Comparison of ENCODE assay signal across 14 mouse cellular contexts in genomic region chr6:108488250-108488649, GRCm38 (mm10).
DNase-seq lines count a peak whose midpoint lies in the region; ATAC-seq and TF ChIP-seq lines count a peak whose summit lies in the region.
"Had no signal": no experiment of that assay in that cellular context is flagged by ENCODE, and none has a peak within 500 bp of the region (broad histone marks: within the 10 kb centered on the region; RNA-seq: fewer than 3 reads in every experiment).

No protein-coding gene starts in this region.

- TF ChIP-seq EP300 in stomach, postnatal 0 days (optimal IDR thresholded peaks at IDR 0.05) = no peak

- 0 out of 2 replicates have a peak, but pooled peaks have one; percentile 20 for TF ChIP-seq CTCF in kidney, adult 2 months (conservative IDR thresholded peaks at IDR 0.05; ENCODE audit: insufficient read depth, insufficient read length, low read depth, low read length)
- 0 out of 2 replicates have a peak, but pooled peaks have one; percentile 3 for TF ChIP-seq CTCF in cortical plate, adult 2 months (IDR thresholded peaks at IDR 0.05; ENCODE audit: extremely low read depth, insufficient read depth, low read length)
- TF ChIP-seq CTCF in stomach, postnatal 0 days (IDR thresholded peaks at IDR 0.05; ENCODE audit: low read depth) = peak; percentile 57

- no peak for DNase-seq in kidney, adult 2 months
- DNase-seq in spleen, postnatal 36 days (ENCODE audit: low spot score in 2 of 2) = peak; percentile 19 to 21
- DNase-seq in spleen, postnatal 14 days (ENCODE audit: low spot score in 2 of 2) = no peak
- DNase-seq in stomach, postnatal 0 days (ENCODE audit: low spot score) = peak; percentile 39
- DNase-seq in embryo, embryonic 10.5 days (ENCODE audit: low spot score) = no peak
- DNase-seq: adrenal gland, adult 8-10 months; cerebellum, adult 8-10 months had no signal

- 82% methylated on average over 5 of the region's 5 CpGs for WGBS in kidney, adult 2 months
- 89% methylated on average over 5 of the region's 5 CpGs for WGBS in kidney, embryonic 15.5 days
- 82% methylated on average over 5 of the region's 5 CpGs for WGBS in stomach, postnatal 0 days
- 89% methylated on average over 5 of the region's 5 CpGs for WGBS in neural tube, embryonic 15.5 days

- H3K27me3 ChIP-seq in kidney, adult 2 months (replicated peaks; ENCODE audit: control insufficient read depth, insufficient read depth, low read length) = no peaks in the 10 kb centered on the region
- no peaks in the 10 kb centered on the region for H3K27me3 ChIP-seq in kidney, embryonic 15.5 days
- H3K27me3 ChIP-seq in stomach, postnatal 0 days (ENCODE audit: control insufficient read depth, insufficient read depth, low read length) = no peaks in the 10 kb centered on the region
- no peaks in the 10 kb centered on the region for H3K27me3 ChIP-seq in neural tube, embryonic 15.5 days (replicated peaks)
- H3K27me3 ChIP-seq: intestine, embryonic 15.5 days; lung, embryonic 15.5 days; stomach, embryonic 15.5 days had no signal

- TF ChIP-seq POLR2A in kidney, adult 2 months (IDR thresholded peaks at IDR 0.05; ENCODE audit: low read depth, low read length) = no peak
- no peak for TF ChIP-seq POLR2A in cortical plate, adult 2 months (IDR thresholded peaks at IDR 0.05; ENCODE audit: extremely low read depth, insufficient read depth, low read length)

- ATAC-seq in kidney, embryonic 15.5 days (replicated peaks; ENCODE audit: low FRiP score) = no peak
- no peak; the same call in 1 of the 2 replicates for ATAC-seq in stomach, postnatal 0 days (ENCODE audit: low FRiP score, low TSS enrichment)
- no peak for ATAC-seq in neural tube, embryonic 15.5 days (ENCODE audit: low FRiP score)
- ATAC-seq: intestine, embryonic 15.5 days had no signal

- H3K4me2 ChIP-seq in kidney, embryonic 15.5 days = no peak overlapping the region
- H3K4me2 ChIP-seq in stomach, postnatal 0 days (replicated peaks; ENCODE audit: low read depth) = no peak overlapping the region
- no peak overlapping the region for H3K4me2 ChIP-seq in neural tube, embryonic 15.5 days
- H3K4me2 ChIP-seq: intestine, embryonic 15.5 days; lung, embryonic 15.5 days; stomach, embryonic 15.5 days had no signal

- H3K36me3 ChIP-seq in kidney, adult 2 months (ENCODE audit: control insufficient read depth, insufficient read depth, low read length) = peaks cover 26% of the 10 kb centered on the region
- H3K36me3 ChIP-seq in kidney, embryonic 15.5 days = peaks cover 62% of the 10 kb centered on the region
- H3K36me3 ChIP-seq in stomach, postnatal 0 days (ENCODE audit: control insufficient read depth, insufficient read depth, low read length) = no peaks in the 10 kb centered on the region
- no peaks in the 10 kb centered on the region for H3K36me3 ChIP-seq in neural tube, embryonic 15.5 days
- H3K36me3 ChIP-seq: intestine, embryonic 15.5 days had no signal

- no peak overlapping the region for H3K4me3 ChIP-seq in kidney, adult 2 months (ENCODE audit: insufficient read depth, low read depth, low read length)
- H3K4me3 ChIP-seq in kidney, embryonic 15.5 days (replicated peaks) = no peak overlapping the region
- H3K4me3 ChIP-seq in cortical plate, adult 2 months (ENCODE audit: insufficient read depth, low read length) = no peak overlapping the region
- no peak overlapping the region for H3K4me3 ChIP-seq in stomach, postnatal 0 days (ENCODE audit: low read depth, low read length)
- no peak overlapping the region for H3K4me3 ChIP-seq in neural tube, embryonic 15.5 days (replicated peaks)
- H3K4me3 ChIP-seq: intestine, embryonic 15.5 days; lung, embryonic 15.5 days; stomach, embryonic 15.5 days had no signal

- H3K9ac ChIP-seq in kidney, embryonic 15.5 days = no peak overlapping the region
- H3K9ac ChIP-seq in stomach, postnatal 0 days (ENCODE audit: low read length) = no peak overlapping the region
- H3K9ac ChIP-seq in neural tube, embryonic 15.5 days (replicated peaks) = no peak overlapping the region
- H3K9ac ChIP-seq: intestine, embryonic 15.5 days; lung, embryonic 15.5 days; stomach, embryonic 15.5 days had no signal

- H3K9me3 ChIP-seq in kidney, embryonic 15.5 days (replicated peaks) = no peaks in the 10 kb centered on the region
- no peaks in the 10 kb centered on the region for H3K9me3 ChIP-seq in stomach, postnatal 0 days (ENCODE audit: control insufficient read depth, low read length)
- no peaks in the 10 kb centered on the region for H3K9me3 ChIP-seq in neural tube, embryonic 15.5 days (replicated peaks)
- H3K9me3 ChIP-seq: G1E; intestine, embryonic 15.5 days; lung, embryonic 15.5 days; stomach, embryonic 15.5 days had no signal

- H3K27ac ChIP-seq in kidney, adult 2 months (ENCODE audit: insufficient read depth, low read depth, low read length) = no peak overlapping the region
- H3K27ac ChIP-seq in kidney, embryonic 15.5 days = no peak overlapping the region
- no peak overlapping the region for H3K27ac ChIP-seq in cortical plate, adult 2 months (ENCODE audit: insufficient read depth, low read length)
- H3K27ac ChIP-seq in stomach, postnatal 0 days (replicated peaks) = no peak overlapping the region
- no peak overlapping the region for H3K27ac ChIP-seq in neural tube, embryonic 15.5 days (replicated peaks)
- H3K27ac ChIP-seq: intestine, embryonic 15.5 days; lung, embryonic 15.5 days; stomach, embryonic 15.5 days had no signal

- peaks cover 5% of the 10 kb centered on the region; the same call in 1 of the 2 replicates for H3K4me1 ChIP-seq in kidney, adult 2 months (ENCODE audit: control insufficient read depth, insufficient read depth, low read length)
- no peaks in the 10 kb centered on the region for H3K4me1 ChIP-seq in kidney, embryonic 15.5 days
- H3K4me1 ChIP-seq in cortical plate, adult 2 months (ENCODE audit: control insufficient read depth, insufficient read depth, low read length) = no peaks in the 10 kb centered on the region
- H3K4me1 ChIP-seq in stomach, postnatal 0 days (replicated peaks; ENCODE audit: control insufficient read depth, insufficient read depth) = no peaks in the 10 kb centered on the region
- H3K4me1 ChIP-seq in neural tube, embryonic 15.5 days = no peaks in the 10 kb centered on the region
- H3K4me1 ChIP-seq: stomach, embryonic 15.5 days had no signal

Comparison
In these comparisons a context has a peak if more than half of its experiments do, and no peak if none do; other contexts are left out.
1. DNase-seq: peak in spleen, postnatal 36 days (2 of 2) and stomach, postnatal 0 days (single experiment); none in kidney, adult 2 months (single experiment), spleen, postnatal 14 days (0 of 2) and embryo, embryonic 10.5 days (single experiment).
2. CTCF ChIP-seq: peak in every context shown above with its lines; median percentile 57 in stomach, postnatal 0 days; 20 in kidney, adult 2 months; 3 in cortical plate, adult 2 months.